Mouse (Mus musculus) midbrain, embryonic 11.5 days (tissue): ENCODE results near the gene Cpa2. TPM values are rescaled to one million over a fixed set of nuclear protein-coding genes. Genes with fewer than 3 reads are reported as not detected.
A peak's percentile ranks its signal among the peaks of the same experiment; 100 is the strongest.

ENCODE experiments used
- ATAC-seq: fragments of 200-750 bp; cut with Nextera tagmentation; 2 replicates; pipeline ENCODE4 v1.8.0; 2017; ENCODE audit warnings: moderate TSS enrichment, moderate library complexity; ENCODE audit not compliant: low FRiP score
- DNase-seq: peaks from one replicate; pipeline ENCODE4 v3.0.0; 2015; ENCODE audit warnings: low spot score; ENCODE audit errors: missing footprints
- H3K27ac ChIP-seq: fragments of 300-500 bp; sonication (generic); 2 replicates; pipeline ENCODE4 v1.5.1; 2014; ENCODE audit warnings: low read depth, low read length
- H3K27me3 ChIP-seq: fragments of 300-500 bp; sonication (generic); 2 replicates; pipeline ENCODE4 v1.6.1; 2014; ENCODE audit warnings: mild to moderate bottlenecking, low read length, moderate library complexity, mixed read lengths; ENCODE audit not compliant: control insufficient read depth, insufficient read depth
- H3K36me3 ChIP-seq: fragments of 300-500 bp; sonication (generic); 2 replicates; pipeline ENCODE4 v1.6.1; 2014; ENCODE audit warnings: mild to moderate bottlenecking, low read length, moderate library complexity, mixed read lengths; ENCODE audit not compliant: control insufficient read depth, insufficient read depth
- H3K4me1 ChIP-seq: fragments of 300-500 bp; sonication (generic); 2 replicates; pipeline ENCODE4 v1.6.1; 2014; ENCODE audit warnings: low read length; ENCODE audit not compliant: control insufficient read depth, insufficient read depth
- H3K4me2 ChIP-seq: fragments of 300-500 bp; sonication (generic); 2 replicates; pipeline ENCODE4 v1.6.1; 2014; ENCODE audit warnings: mild to moderate bottlenecking, moderate library complexity
- H3K4me3 ChIP-seq: fragments of 300-500 bp; sonication (generic); 2 replicates; pipeline ENCODE4 v1.5.1; 2014; ENCODE audit warnings: low read depth, low read length
- H3K9ac ChIP-seq: fragments of 300-500 bp; sonication (generic); 2 replicates; pipeline ENCODE4 v1.6.1; 2014; ENCODE audit warnings: low read length
- H3K9me3 ChIP-seq: fragments of 300-500 bp; sonication (generic); 2 replicates; pipeline ENCODE4 v1.6.1; 2016; ENCODE audit warnings: low read length; ENCODE audit not compliant: control insufficient read depth
- WGBS: fragments of 180-500 bp; shearing (Covaris S2); extraction: QIAGEN DNeasy Blood & Tissue Kit; methylation state at CpG from one replicate; pipeline ENCODE4 v1.1.7; 2014; 5-methylcytosine and 5-hydroxymethylcytosine counted together
- polyA plus RNA-seq: library from polyadenylated mRNA; unstranded; fragments of >200 nt; fragmentation: Nextera tagmentation; extraction: Ambion mirVana; gene quantifications from 2 replicates; pipeline ENCODE4 v1.2.1, GENCODE M21; 2014

Cpa2 gene
- polyA plus RNA-seq, 1 experiment from 2014 or later: 15.5 TPM

DNA sequence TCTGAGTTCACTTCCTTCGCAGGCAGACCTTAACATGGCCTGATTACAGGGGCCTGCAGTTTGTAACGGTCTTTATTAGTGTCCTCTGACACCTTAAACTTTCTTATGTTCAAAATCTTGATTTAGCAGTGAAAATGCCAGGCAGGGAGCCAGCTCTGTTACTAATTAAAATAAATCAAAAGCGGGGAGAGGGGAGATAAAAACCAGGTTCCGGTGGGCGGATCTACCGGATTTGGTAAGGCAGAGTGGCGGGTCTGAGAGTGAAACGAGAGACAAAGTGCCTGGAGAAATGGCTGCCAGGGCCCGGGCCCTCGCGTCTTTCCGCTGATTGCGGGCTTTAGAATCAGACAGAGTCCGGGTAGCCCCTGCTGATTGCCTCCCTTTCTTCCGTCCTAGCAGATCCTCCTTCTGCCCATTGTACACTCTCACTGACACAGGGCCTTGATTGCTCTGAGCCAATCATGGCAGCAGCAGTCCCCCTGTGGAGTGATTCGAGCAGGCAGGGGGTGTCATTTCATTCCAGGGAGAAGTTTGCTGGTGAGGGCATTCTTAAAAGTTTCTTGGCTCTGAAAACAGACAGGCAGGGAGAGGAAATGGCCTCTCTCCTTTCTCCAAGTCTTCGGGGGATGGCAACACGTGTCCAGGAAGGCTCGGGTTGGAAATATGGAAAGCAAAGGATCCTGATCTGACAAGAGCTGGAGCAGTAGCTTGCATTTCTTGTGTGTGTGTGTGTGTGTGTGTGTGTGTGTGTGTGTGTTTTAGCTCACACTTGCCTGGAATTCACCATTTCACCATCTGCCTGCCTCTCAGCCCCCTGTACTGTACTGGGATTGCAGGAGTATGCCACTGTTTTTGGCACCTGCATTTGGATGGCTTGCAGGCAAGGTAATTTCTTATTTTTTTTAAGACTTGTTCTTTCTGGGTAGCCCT is 14.5 kb upstream of the Cpa2 start:
- H3K27me3 ChIP-seq: no peaks in the 10 kb centered on the region
- peak overlapping the region; percentile 52 for H3K9ac ChIP-seq
- WGBS: 10% methylated on average over 19 of the region's 19 CpGs
- no peak overlapping the region for H3K4me3 ChIP-seq
- ATAC-seq: peak; percentile 79
- H3K27ac ChIP-seq: peak overlapping the region; percentile 78
- H3K4me1 ChIP-seq: peaks cover 9% of the 10 kb centered on the region
- H3K9me3 ChIP-seq: no peaks in the 10 kb centered on the region
- peak overlapping the region; percentile 19; the same call in 1 of the 2 replicates for H3K4me2 ChIP-seq
- DNase-seq: peak; percentile 95
- H3K36me3 ChIP-seq: no peaks in the 10 kb centered on the region

GRCm38 (mm10) chr6:30528800-30529199 is 12.6 kb upstream of the Cpa2 start:
- Histone ChIP-seq H3K27me3 (no peaks in the 10 kb centered on the region), H3K36me3 (no peaks in the 10 kb centered on the region), H3K4me3 (no peak overlapping the region), H3K4me1 (peaks cover 9% of the 10 kb centered on the region), H3K4me2 (no peak overlapping the region), H3K9me3 (no peaks in the 10 kb centered on the region), H3K9ac (no peak overlapping the region), H3K27ac (no peak overlapping the region)
- DNase-seq: no peak
- ATAC-seq: no peak
- WGBS: 72% methylated on average over 6 of the region's 6 CpGs

GRCm38 (mm10) chr6:30535340-30535739 is 6.0 kb upstream of the Cpa2 start:
- 35% methylated on average over 3 of the region's 3 CpGs for WGBS
- Histone ChIP-seq H3K27me3 (no peaks in the 10 kb centered on the region), H3K9me3 (no peaks in the 10 kb centered on the region), H3K4me3 (no peak overlapping the region), H3K9ac (no peak overlapping the region), H3K36me3 (no peaks in the 10 kb centered on the region), H3K27ac (no peak overlapping the region), H3K4me2 (no peak overlapping the region), H3K4me1 (no peaks in the 10 kb centered on the region)
- ATAC-seq: no peak
- peak; percentile 67 for DNase-seq

- Histone ChIP-seq H3K4me1 (0 out of 2 replicates have a peak, but pooled peaks cover 2% of the 10 kb centered on the region), H3K4me3 (no peak overlapping the region), H3K36me3 (no peaks in the 10 kb centered on the region), H3K9me3 (no peaks in the 10 kb centered on the region), H3K4me2 (no peak overlapping the region), H3K9ac (no peak overlapping the region), H3K27ac (no peak overlapping the region), H3K27me3 (no peaks in the 10 kb centered on the region)
- DNase-seq (peak; percentile 85), ATAC-seq (no peak)
- WGBS: 64% methylated on average over 10 of the region's 10 CpGs
These were observed 3.1 kb upstream of the Cpa2 start for GRCm38 (mm10) chr6:30538240-30538639.

- WGBS: 83% methylated on average over 5 of the region's 5 CpGs
- peak; percentile 26 for DNase-seq
- no peak for ATAC-seq
These were observed 2.6 kb upstream of the Cpa2 start for GRCm38 (mm10) chr6:30538800-30539199.

DNA sequence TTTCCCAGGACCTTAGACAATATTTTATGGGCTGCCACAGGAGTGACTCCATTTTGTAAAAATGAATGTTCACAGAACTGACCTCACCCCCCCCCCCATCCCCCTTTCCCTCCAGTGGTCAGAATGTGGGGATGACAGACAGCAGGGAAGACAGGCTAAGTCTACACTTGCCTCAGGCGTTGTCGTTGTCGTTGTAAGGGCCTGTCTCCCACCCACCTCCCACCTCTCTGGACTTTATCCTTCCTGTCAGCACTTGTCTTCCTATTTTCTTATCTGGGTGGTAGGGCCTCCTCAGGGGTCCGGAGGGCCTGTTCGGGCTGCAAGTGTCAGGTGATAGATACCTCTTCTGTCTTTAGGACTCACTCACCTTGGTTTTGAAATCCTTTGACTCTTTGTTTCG is 895 bp downstream of the Cpa2 start:
- Histone ChIP-seq H3K27ac (no peak overlapping the region), H3K4me1 (peaks cover 21% of the 10 kb centered on the region), H3K27me3 (no peaks in the 10 kb centered on the region), H3K4me2 (no peak overlapping the region), H3K9me3 (no peaks in the 10 kb centered on the region), H3K36me3 (no peaks in the 10 kb centered on the region), H3K9ac (no peak overlapping the region), H3K4me3 (no peak overlapping the region)
- 78% methylated on average over 6 of the region's 6 CpGs for WGBS
- ATAC-seq (no peak), DNase-seq (no peak)

More at GRCm38 (mm10) chr6:30538800-30539199, 2.6 kb upstream of the Cpa2 start:
- Histone ChIP-seq H3K36me3 (no peaks in the 10 kb centered on the region), H3K4me3 (no peak overlapping the region), H3K27me3 (no peaks in the 10 kb centered on the region), H3K4me2 (no peak overlapping the region), H3K9ac (no peak overlapping the region), H3K4me1 (0 out of 2 replicates have a peak, but pooled peaks cover 2% of the 10 kb centered on the region), H3K27ac (no peak overlapping the region), H3K9me3 (no peaks in the 10 kb centered on the region)

GRCm38 (mm10) chr6:30543077-30543476 is 1.7 kb downstream of the Cpa2 start:
- Histone ChIP-seq H3K4me3 (no peak overlapping the region), H3K9ac (no peak overlapping the region), H3K4me1 (peaks cover 28% of the 10 kb centered on the region), H3K9me3 (no peaks in the 10 kb centered on the region), H3K4me2 (no peak overlapping the region), H3K27ac (no peak overlapping the region), H3K27me3 (no peaks in the 10 kb centered on the region), H3K36me3 (no peaks in the 10 kb centered on the region)
- DNase-seq (peak; percentile 85), ATAC-seq (no peak)
- WGBS: 60% methylated on average over 12 of the region's 12 CpGs

DNA sequence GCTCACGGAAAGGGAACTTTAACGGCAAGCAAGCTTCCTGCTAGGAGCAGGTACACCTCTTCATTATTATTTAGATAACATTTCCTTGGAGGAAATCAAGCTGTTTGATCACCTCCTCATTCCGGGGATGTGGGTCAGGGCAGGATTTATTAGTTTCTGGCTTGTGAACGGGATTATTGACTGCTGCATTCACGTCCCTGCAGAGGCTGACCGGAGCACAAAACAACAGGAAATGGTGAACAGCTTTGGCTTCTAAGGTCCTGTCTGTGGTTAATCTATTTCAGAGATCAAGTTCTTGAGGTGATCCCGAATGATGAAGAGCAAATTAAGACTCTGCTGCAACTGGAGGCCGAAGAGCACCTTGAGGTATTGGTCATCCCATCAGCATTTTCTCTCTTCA is 2.5 kb downstream of the Cpa2 start:
- peaks cover 36% of the 10 kb centered on the region for H3K4me1 ChIP-seq
- H3K27ac ChIP-seq: no peak overlapping the region
- 31% methylated on average over 8 of the region's 8 CpGs for WGBS

DNA sequence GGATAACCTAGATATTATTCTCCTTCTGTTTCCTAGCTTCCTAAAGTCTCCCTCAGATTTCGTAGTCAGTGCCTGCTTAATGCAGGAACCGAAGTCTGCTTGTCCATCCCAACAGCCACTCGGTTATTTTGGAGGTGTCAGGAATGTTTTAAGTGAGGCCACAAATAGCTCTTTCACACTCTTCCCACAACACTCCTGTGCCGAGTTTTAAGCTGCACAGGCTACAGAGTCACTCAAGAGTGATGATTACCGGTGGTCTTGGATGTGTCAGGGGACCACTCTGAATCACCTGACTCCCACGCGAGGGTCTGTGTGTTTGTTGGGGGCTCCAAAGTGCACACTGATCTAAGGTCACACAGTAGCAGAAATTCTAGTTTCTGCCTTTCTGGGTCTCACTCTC is 4.3 kb downstream of the Cpa2 start:
- peaks cover 46% of the 10 kb centered on the region for H3K4me1 ChIP-seq
- 86% methylated on average over 7 of the region's 7 CpGs for WGBS
- ATAC-seq: no peak

More for the DNA sequence above, 2.5 kb downstream of the Cpa2 start:
- Histone ChIP-seq H3K4me3 (no peak overlapping the region), H3K9ac (no peak overlapping the region), H3K27me3 (no peaks in the 10 kb centered on the region), H3K36me3 (no peaks in the 10 kb centered on the region), H3K9me3 (no peaks in the 10 kb centered on the region), H3K4me2 (no peak overlapping the region)
- DNase-seq: peak; percentile 91
- no peak for ATAC-seq

More for the DNA sequence above, 4.3 kb downstream of the Cpa2 start:
- Histone ChIP-seq H3K27me3 (no peaks in the 10 kb centered on the region), H3K4me2 (no peak overlapping the region), H3K9me3 (no peaks in the 10 kb centered on the region), H3K9ac (no peak overlapping the region), H3K36me3 (no peaks in the 10 kb centered on the region), H3K27ac (no peak overlapping the region), H3K4me3 (no peak overlapping the region)
- DNase-seq: peak; percentile 72
